Mouse (Mus musculus) adrenal gland, postnatal 10 days (tissue): ENCODE data around the gene Edem1. TPM values are rescaled to one million over a fixed set of nuclear protein-coding genes. Genes with fewer than 3 reads are reported as not detected.

ENCODE experiments used
- DNase-seq: peaks from one replicate; pipeline ENCODE4 v3.0.0; 2021; ENCODE audit warnings: mixed read lengths
- total RNA-seq, 2 experiments: library from RNA; stranded (reverse); gene quantifications; 2 replicates each; pipeline ENCODE4 v1.2.3; 2021

The Edem1 gene
- total RNA-seq, 2 experiments from 2014 or later = 55.7 to 56.7 TPM

DNA sequence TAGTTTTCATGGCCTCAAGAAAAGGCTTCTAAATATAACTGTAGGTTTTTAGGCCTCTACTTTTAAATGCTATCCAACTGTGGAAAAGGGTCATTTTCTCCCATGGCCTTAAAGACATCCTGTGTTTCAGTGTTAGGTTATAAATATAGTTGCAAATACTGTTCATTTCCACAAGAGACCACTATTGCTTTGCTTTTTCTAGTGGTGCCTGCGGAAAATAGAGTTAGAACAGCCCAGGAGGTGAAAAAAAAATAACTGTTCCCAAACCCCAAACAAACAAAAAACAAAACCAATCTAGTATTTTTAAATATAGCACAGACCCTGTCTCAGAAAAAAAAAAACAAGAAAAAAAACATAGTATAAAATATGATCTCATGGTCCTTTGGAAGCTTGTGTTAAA is 46.9 kb downstream of the Edem1 start:
- no peak for DNase-seq

DNA sequence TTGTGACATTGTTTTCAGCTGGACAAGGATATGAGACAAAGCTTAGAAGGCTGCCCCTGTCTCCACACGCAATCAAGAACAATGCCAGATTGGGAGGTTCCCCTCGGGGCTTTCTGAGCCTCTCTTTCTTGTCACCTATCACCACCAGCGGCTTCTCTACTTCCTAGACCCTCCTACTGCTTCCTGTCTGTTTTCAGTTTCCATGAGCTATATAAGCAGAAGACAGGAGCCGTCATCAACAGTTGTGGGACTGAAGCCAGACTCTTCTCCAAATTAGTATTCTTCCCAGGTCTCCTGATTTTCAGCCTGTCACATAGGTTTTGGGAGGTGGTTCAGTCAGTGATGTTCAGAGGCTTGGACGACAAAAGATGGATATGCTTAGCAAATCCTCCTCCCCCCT is 47.6 kb downstream of the Edem1 start:
- no peak for DNase-seq

DNA sequence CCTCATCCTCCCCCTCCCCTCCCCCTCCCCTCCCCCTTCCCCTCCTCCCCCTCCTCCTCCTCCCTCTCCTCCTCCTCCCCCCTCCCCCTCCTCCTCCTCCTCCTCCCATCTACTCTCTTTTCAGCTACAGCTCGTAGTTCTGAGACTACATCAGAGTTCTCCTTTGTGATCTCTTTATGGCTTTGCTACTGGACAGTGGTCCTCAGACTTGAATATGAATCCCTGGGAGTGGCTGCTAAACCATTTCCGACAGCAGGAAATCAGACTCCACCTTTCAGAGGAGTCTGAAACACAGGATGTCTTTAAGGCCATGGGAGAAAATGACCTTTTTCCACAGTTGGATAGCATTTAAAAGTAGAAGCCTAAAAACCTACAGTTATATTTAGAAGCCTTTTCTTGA is 48.0 kb downstream of the Edem1 start:
- no peak for DNase-seq

DNA sequence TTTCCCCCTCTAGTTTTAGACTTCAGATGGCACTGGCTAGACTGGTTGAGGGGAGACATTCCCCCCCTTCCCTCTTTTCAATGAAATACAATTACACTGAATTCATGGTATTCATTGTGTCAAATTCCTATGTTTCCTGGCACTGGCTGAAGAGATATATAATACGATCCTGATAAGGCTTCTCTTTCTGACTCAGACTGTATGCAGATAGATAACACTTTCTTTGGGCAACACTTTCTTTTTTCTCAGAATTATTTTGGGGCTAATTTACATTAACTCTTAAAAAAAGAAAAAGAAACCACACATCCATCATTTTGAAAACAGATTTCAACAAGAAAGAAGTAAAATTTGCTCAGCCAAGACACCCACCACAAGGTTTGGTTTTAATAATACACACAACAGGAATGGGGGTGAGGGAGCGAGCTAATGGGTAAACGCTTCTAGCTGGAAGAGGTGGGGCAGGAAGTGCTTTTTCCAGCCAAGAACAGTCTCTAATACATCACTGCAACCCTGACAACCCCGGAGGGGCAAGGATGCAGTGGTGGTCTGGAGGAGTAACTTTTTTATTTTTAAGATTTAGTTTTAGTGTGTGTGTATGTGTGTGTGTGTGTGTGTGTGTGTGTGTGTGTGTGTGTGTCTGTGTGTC is 52.0 kb downstream of the Edem1 start:
- DNase-seq = no peak

DNA sequence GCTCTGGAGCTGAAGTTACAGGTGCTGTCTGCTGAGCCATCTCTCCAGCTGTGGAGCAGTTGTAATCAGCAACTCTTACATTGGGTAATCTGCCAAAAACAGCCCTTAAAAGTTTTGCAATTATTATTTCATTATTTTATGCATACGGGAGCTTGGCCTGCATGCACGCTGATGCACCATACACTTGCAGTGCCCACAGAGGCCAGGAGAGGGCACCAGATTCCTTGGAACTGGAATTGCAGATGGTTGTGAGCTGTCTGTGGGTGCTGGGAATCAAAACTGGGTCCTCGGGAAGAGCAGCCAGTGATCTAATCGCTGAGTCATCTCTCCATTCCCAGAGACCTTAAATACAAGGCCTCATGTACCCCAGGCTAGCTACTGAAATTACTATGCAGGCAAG is 52.6 kb downstream of the Edem1 start:
- no peak for DNase-seq

DNA sequence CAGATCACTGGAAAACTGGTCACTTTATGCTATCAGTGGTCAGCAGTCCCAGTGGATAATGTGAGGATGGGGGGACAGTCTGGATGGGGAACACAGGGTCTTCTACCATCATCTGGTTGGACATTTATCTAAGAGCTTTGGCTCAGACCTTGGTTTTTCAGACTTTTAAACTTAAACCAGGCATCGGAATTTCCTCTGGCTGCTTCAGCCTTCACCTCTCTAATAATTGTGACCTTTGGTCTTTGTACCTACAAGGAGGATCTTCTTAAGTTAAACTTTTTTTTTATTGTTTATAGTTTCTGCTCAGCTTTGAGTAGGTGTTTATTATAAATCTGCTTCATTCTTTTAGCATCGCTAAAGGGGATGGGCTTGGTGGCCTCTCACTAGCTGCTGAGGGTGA is 55.4 kb downstream of the Edem1 start:
- no peak for DNase-seq

DNA sequence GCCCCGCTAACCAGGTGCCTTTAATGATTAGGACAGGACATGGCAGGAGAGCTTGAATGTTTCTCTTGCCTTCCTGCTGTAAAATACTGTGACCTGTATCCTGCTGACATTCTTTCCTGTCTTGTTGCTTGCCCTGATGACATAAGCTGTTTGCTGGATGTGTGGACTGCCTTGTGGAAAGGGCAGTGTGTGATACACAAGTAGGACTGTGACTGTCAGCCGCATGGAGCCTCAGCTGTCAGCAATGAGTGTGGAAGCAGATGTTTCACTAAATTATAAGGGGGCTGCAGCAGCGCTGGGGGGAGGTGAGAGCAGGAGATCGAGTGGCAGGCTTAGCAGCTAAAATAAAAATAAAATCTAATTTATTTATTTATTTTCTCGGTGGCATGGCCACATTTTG is 56.2 kb downstream of the Edem1 start:
- no peak for DNase-seq

DNA sequence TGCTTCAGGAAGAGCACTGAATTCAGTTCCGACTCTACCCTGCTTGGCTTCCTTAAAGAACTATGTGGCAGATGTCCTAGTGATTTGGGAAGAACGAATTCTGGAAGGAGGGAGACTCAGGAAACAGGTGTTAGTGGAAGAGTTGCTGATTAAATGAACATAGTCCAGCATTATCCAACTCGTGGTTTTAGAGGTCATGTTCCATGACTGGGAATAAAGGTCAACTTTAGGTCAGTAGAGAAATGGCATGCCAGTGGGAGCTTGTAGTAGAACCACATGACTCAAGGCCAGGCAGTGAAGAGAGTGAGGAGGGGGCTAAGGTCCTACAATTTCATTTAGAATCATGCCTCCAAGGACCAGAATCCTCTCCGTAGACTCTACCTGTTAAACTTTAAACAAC is 57.9 kb downstream of the Edem1 start:
- no peak for DNase-seq

DNA sequence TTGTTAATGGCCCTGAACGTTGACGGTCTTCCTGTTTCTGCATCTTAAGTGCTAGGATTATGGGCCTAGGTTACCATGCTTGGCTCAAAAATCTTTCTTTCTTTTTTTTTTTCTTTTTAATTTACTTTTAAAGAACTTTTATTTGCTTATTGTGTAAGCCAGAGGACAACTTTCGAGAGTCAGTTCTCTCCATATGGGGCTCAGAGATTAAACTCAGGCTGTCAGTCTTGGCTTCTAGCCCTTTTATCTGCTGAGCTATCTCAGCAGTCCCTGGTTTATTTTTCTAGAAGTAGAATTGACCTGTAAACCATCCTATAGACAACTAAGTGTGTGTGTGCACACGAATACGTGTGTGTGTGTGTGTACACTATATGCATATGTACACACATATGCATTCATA is 64.1 kb downstream of the Edem1 start:
- no peak for DNase-seq

DNA sequence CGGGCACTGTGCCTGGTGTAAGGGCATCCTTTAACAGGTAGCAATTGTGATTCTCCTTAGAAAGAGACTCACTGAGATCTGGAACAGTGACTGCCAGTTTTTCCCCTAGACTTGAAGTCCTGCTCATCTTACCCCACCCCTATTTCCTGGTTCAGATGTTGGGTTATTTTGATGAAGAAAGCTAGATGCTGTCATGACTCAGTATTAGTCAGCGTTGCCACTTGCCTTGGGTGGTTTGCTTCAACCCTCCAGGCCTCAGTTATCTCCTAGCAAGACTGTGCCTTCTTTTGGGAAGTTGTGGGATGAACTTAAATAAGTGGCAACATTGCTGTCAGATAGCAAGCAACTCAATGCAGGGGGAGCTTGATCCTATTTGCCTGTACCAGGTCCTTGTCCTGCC is 66.7 kb downstream of the Edem1 start:
- no peak for DNase-seq

DNA sequence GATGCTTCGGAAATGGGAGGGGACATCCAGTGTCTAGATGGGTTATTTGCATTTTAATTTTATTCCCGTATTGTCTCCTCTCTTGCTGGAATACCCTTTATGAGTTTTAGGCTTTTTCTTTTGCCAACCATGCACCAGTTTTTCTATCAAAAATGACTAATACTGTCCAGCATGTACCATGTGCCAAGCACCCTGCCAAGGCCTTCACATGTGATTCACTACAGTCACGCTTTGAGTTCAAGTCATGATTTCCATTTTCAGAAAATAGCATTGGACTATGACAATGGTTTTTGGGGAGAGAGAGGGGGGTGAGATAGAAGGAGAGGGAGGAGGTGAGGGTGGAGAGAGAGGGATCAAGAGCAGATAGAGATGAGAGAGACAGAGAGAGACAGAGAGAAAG is 67.5 kb downstream of the Edem1 start:
- DNase-seq = no peak

DNA sequence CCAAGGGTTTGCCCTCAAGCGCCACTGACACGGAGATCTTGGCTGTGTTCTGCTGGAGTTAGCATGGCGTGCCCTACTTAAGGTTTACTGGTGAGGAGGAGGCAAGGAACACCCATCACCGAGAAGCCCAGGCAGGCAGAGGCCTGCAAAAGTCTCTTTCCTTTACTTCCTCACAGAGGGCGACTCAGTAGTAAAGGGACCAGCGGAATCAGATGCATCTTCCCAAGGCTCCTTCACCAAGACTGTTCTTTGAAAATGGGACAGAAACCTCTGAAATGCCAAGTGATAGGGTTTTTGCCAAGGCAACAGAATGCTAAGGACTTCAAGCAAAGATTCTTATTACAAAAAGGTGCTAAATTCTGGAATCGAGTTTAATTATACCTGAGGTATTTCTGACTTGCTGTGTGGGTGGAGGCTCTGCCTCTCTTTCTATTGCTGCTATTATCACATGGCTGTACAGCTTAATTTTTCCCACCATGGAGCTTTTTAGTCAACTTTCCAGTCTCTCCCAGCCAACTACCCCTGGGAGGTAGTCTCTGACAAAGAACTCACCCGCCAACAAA is 68.2 kb downstream of the Edem1 start:
- no peak for DNase-seq

DNA sequence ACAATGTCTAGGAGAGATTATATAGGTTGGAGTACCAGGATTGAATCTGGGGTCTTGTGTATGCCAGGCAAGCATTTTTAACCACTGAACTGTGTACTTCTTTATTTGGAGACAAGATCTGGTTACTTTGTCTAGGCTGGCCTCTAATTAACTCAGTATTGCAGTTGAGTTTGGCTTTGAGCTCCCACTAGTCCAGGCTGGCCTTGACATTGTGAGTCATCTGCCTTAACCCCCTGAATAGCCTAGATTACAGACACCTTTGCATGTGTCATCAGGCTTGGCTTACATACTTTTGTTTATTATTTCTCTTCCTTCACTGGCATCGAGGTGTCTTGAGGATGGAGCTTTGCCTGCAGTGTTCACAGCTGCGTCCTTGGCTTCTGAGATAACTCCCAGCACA is 70.8 kb downstream of the Edem1 start:
- DNase-seq = no peak

DNA sequence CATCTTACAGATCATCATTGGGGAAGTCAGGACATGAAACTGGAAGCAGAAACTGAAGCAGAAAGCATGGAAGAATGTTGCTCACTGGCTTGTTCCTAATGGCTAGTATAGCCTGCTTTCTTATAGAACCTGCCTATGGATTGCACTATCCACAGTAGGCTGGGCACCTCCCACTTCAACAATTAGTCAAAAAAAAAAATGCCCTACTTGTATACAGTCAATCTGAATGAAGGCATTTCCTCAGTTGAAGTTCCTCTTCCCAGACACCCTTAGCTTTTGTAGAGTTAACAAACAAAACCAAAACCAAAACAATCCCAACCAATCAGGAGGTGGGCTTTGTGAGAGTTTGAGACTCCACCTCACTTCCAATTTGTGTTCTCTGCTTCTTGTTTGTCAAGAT is 73.7 kb downstream of the Edem1 start:
- DNase-seq = no peak

DNA sequence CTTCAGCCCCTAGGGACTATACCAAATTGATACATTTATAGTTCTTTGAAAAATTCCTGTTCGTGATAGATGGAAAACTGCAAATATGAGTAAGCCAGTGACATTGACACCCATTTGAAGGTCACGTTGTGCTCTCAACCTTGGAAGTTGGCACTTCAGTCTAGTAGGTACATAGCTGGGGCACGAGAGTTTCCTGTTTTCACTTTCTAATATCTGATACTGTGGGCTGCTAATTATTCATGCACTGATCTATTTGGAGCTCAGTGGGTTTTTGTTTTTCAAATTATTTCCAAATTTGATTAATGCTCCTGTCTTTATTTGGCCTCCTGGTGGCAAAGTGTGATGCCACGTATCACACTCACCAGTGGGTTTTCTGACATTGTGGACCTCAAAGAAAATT is 74.8 kb downstream of the Edem1 start:
- DNase-seq = no peak

DNA sequence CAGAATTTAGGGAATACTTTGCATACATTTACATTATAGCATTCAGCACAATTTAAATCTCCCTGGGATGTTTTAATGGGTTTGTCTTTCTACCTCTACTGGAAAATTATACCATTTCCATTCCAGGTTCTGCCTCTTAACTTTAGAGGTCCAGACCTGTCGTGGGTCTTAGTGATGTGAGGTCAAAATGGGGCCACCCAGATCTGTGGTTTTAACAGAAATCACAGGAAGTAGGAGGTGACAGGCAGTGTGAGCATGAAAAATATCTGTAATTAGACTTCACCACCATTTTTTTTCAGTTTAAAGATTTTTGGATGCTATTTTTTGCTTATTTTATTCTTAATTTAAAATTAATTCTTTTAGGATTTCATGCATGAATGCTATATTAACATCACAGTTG is 78.1 kb downstream of the Edem1 start:
- no peak for DNase-seq

Other genes starting within 250 kb of the Edem1 start
- 10 to 100 TPM; 47.0 to 94.0 TPM for gene Bhlhe40, start 168.0 kb upstream of the Edem1 start, total RNA-seq
- gene Arl8b, start 45.5 kb upstream of the Edem1 start, total RNA-seq = 100 to 1,000 TPM; 101 to 103 TPM